Mouse (Mus musculus): ENCODE results near the gene Med16. TPM values are rescaled to one million over a fixed set of nuclear protein-coding genes. Genes with fewer than 3 reads are reported as not detected.
A peak's percentile ranks its signal among the peaks of the same experiment; 100 is the strongest.
"Not testable (repeated sequence)": the region's sequence is repeated elsewhere in the genome, so short reads cannot be mapped to it uniquely, and the experiment has no call there.

The Med16 gene
- polyA plus RNA-seq, 1 experiment from 2014 or later: 58.7 TPM

DNA sequence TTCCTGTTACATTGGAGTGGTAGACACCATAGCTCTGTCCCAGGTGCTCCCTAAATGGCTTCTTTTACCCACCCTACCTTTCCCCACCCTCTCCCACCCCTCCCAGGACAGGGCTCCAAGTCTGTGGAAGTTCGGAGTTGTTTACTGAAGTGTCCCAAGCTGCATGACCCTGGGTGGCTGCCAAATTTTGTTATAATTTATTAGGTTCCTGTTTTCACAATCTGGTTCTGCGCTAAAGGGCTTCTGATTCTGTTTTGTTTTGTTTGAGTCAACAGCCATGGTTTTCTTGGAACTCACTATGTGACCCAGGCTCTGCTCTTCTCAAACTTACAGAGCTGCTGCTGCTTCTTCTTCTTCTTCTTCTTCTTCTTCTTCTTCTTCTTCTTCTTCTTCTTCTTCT lies 19.3 kb downstream of the Med16 start:
- WGBS: 36% methylated on average over 2 of the region's 2 CpGs
- H3K9me3 ChIP-seq (ENCODE audit: low read depth, low read length): no peaks in the 10 kb centered on the region
- peak; percentile 63 for DNase-seq
- H3K36me3 ChIP-seq (ENCODE audit: insufficient read depth): 0 out of 2 replicates have a peak, but pooled peaks cover 1% of the 10 kb centered on the region
- H3K4me3 ChIP-seq (ENCODE audit: low read depth, low read length): no peak overlapping the region
- H3K27me3 ChIP-seq (ENCODE audit: insufficient read depth, low read length): no peaks in the 10 kb centered on the region
- H3K4me2 ChIP-seq: no peak overlapping the region
- H3K4me1 ChIP-seq (ENCODE audit: insufficient read depth): no peaks in the 10 kb centered on the region
- H3K9ac ChIP-seq: no peak overlapping the region
- no peak overlapping the region for H3K27ac ChIP-seq (ENCODE audit: low read depth)
- TF ChIP-seq CTCF (IDR thresholded peaks at IDR 0.05; ENCODE audit: low read depth): no peak
- ATAC-seq (ENCODE audit: insufficient read depth): no peak

- Histone ChIP-seq H3K9me3 (ENCODE audit: low read depth, low read length) (no peaks in the 10 kb centered on the region), H3K4me3 (ENCODE audit: low read depth, low read length) (no peak overlapping the region), H3K36me3 (ENCODE audit: insufficient read depth) (no peaks in the 10 kb centered on the region), H3K27me3 (ENCODE audit: insufficient read depth, low read length) (0 out of 2 replicates have a peak, but pooled peaks cover 7% of the 10 kb centered on the region), H3K9ac (no peak overlapping the region), H3K27ac (ENCODE audit: low read depth) (no peak overlapping the region), H3K4me1 (ENCODE audit: insufficient read depth) (peaks cover 8% of the 10 kb centered on the region; the same call in 1 of the 2 replicates), H3K4me2 (no peak overlapping the region)
- no peak for DNase-seq
- WGBS: 76% methylated on average over 8 of the region's 8 CpGs
- no peak for TF ChIP-seq CTCF (IDR thresholded peaks at IDR 0.05; ENCODE audit: low read depth)
- no peak for ATAC-seq (ENCODE audit: insufficient read depth)
Measured at GRCm38 (mm10) chr10:79886611-79887010, 22.1 kb downstream of the Med16 start.

GRCm38 (mm10) chr10:79886054-79886453 lies 22.7 kb downstream of the Med16 start, which contains the start of gene Elane:
TSS of gene Elane (plus strand) at chr10:79886247.
- Histone ChIP-seq H3K4me2 (no peak within 1 kb of the TSS), H3K27me3 (ENCODE audit: insufficient read depth, low read length) (0 out of 2 replicates have a peak, but pooled peaks cover 7% of the 10 kb centered on the region), H3K36me3 (ENCODE audit: insufficient read depth) (no peaks in the 10 kb centered on the region), H3K4me3 (ENCODE audit: low read depth, low read length) (no peak within 1 kb of the TSS), H3K4me1 (ENCODE audit: insufficient read depth) (peaks cover 8% of the 10 kb centered on the region; the same call in 1 of the 2 replicates), H3K9me3 (ENCODE audit: low read depth, low read length) (no peaks in the 10 kb centered on the region), H3K9ac (no peak within 1 kb of the TSS), H3K27ac (ENCODE audit: low read depth) (no peak within 1 kb of the TSS)
- no peak for ATAC-seq (ENCODE audit: insufficient read depth)
- DNase-seq: no peak
- WGBS: 80% methylated on average over 6 of the region's 6 CpGs
- no peak for TF ChIP-seq CTCF (IDR thresholded peaks at IDR 0.05; ENCODE audit: low read depth)

GRCm38 (mm10) chr10:79884938-79885337 lies 23.8 kb downstream of the Med16 start:
- not testable (repeated sequence) for H3K27ac ChIP-seq (ENCODE audit: low read depth); H3K27me3 ChIP-seq (ENCODE audit: insufficient read depth, low read length); DNase-seq; H3K4me2 ChIP-seq; H3K36me3 ChIP-seq (ENCODE audit: insufficient read depth); H3K9ac ChIP-seq; H3K4me3 ChIP-seq (ENCODE audit: low read depth, low read length); H3K4me1 ChIP-seq (ENCODE audit: insufficient read depth); ATAC-seq (ENCODE audit: insufficient read depth); H3K9me3 ChIP-seq (ENCODE audit: low read depth, low read length)
- 74% methylated on average over 3 of the region's 3 CpGs for WGBS

- 0 out of 2 replicates have a peak, but pooled peaks cover 7% of the 10 kb centered on the region for H3K27me3 ChIP-seq (ENCODE audit: insufficient read depth, low read length)
- ATAC-seq (ENCODE audit: insufficient read depth): no peak
- TF ChIP-seq CTCF (IDR thresholded peaks at IDR 0.05; ENCODE audit: low read depth): no peak
- H3K4me3 ChIP-seq (ENCODE audit: low read depth, low read length): no peak overlapping the region
- H3K27ac ChIP-seq (ENCODE audit: low read depth): no peak overlapping the region
- no peaks in the 10 kb centered on the region for H3K36me3 ChIP-seq (ENCODE audit: insufficient read depth)
- 53% methylated on average over 4 of the region's 4 CpGs for WGBS
- H3K4me1 ChIP-seq (ENCODE audit: insufficient read depth): peaks cover 8% of the 10 kb centered on the region; the same call in 1 of the 2 replicates
- H3K9ac ChIP-seq: no peak overlapping the region
- no peak for DNase-seq
- no peaks in the 10 kb centered on the region for H3K9me3 ChIP-seq (ENCODE audit: low read depth, low read length)
- H3K4me2 ChIP-seq: no peak overlapping the region
Measured at GRCm38 (mm10) chr10:79884446-79884845, 24.3 kb downstream of the Med16 start.

GRCm38 (mm10) chr10:79883297-79884084 lies 25.2 kb downstream of the Med16 start:
- Histone ChIP-seq H3K9me3 (ENCODE audit: low read depth, low read length) (no peaks in the 10 kb centered on the region), H3K4me1 (ENCODE audit: insufficient read depth) (peaks cover 8% of the 10 kb centered on the region; the same call in 1 of the 2 replicates), H3K9ac (no peak overlapping the region), H3K4me2 (no peak overlapping the region), H3K36me3 (ENCODE audit: insufficient read depth) (no peaks in the 10 kb centered on the region), H3K27ac (ENCODE audit: low read depth) (no peak overlapping the region), H3K4me3 (ENCODE audit: low read depth, low read length) (no peak overlapping the region), H3K27me3 (ENCODE audit: insufficient read depth, low read length) (0 out of 2 replicates have a peak, but pooled peaks cover 7% of the 10 kb centered on the region)
- peak; percentile 83 for TF ChIP-seq CTCF (IDR thresholded peaks at IDR 0.05; ENCODE audit: low read depth)
- WGBS: 17% methylated on average over 22 of the region's 22 CpGs
- ATAC-seq (ENCODE audit: insufficient read depth) (peak; percentile 39; the same call in 1 of the 2 replicates), DNase-seq (peak; percentile 93)

DNA sequence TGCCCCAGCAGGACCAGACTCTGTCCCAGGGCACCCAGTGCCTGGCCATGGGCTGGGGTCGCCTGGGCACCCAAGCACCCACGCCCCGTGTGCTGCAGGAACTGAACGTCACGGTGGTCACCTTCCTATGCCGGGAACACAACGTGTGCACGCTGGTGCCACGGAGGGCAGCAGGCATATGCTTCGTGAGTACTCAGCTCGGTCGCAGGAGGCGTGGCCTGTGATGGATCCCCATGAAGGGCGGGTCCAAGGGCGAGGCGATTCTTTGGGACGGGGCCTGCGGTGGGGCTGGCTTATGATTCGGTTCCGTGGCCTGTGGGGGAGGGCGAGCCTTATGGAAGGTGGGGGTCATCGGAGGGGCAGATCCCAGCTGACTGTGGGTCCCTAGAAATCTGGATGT lies 26.7 kb downstream of the Med16 start:
- Histone ChIP-seq H3K27me3 (ENCODE audit: insufficient read depth, low read length) (0 out of 2 replicates have a peak, but pooled peaks cover 7% of the 10 kb centered on the region), H3K4me3 (ENCODE audit: low read depth, low read length) (no peak overlapping the region; the same call in 1 of the 2 replicates), H3K9ac (peak overlapping the region; percentile 42), H3K4me1 (ENCODE audit: insufficient read depth) (peaks cover 8% of the 10 kb centered on the region; the same call in 1 of the 2 replicates), H3K9me3 (ENCODE audit: low read depth, low read length) (no peaks in the 10 kb centered on the region), H3K4me2 (peak overlapping the region; percentile 57), H3K27ac (ENCODE audit: low read depth) (no peak overlapping the region), H3K36me3 (ENCODE audit: insufficient read depth) (no peaks in the 10 kb centered on the region)
- 7% methylated on average over 22 of the region's 22 CpGs for WGBS
- no peak for TF ChIP-seq CTCF (IDR thresholded peaks at IDR 0.05; ENCODE audit: low read depth)
- ATAC-seq (ENCODE audit: insufficient read depth): 0 out of 2 replicates have a peak, but pooled peaks have one; percentile 8
- peak; percentile 51 for DNase-seq

Measured in lung, embryonic 14.5 days (tissue).